Mouse (Mus musculus) cerebellum, adult 2 months (tissue): Measurements from ENCODE around the gene Cnmd.

Source experiments
- CTCF ChIP-seq: fragments of 200-500 bp; IDR thresholded peaks from 2 replicates; pipeline ENCODE4 v1.5.1; 2011; ENCODE audit warnings: low read depth, mild to moderate bottlenecking, control low read depth, low read length, moderate library complexity, borderline replicate concordance; ENCODE audit not compliant: insufficient read depth
- POLR2A ChIP-seq: fragments of 200-500 bp; IDR thresholded peaks from 2 replicates; pipeline ENCODE4 v1.6.1; 2011; ENCODE audit warnings: low read length, control low read depth, borderline replicate concordance; ENCODE audit not compliant: insufficient read depth

DNA sequence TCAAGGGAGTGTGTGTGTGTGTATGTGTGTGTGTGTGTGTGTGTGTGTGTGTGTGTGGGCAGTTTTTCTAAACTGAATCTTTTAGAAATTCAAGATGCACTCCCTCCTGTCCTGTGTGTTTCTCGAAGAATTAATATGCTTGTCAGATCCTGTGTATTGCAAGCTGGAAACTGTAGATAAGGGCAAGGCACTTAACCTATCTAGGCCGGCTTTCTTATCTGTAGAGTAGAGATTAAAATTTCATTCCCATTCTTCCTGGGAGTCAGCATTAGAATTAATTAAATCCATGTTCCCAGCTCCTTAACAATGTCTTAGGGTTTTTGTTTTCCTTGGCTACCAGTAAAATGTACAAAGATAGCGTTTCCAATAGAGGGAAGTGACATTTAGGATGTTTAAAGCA, 40.8 kb downstream of the Cnmd start:
- no peak for TF ChIP-seq POLR2A
- TF ChIP-seq CTCF, result no peak
